Mouse (Mus musculus): ENCODE measurements around the gene Stk38.
"Not testable (repeated sequence)": the region's sequence is repeated elsewhere in the genome, so short reads cannot be mapped to it uniquely, and the experiment has no call there.

Stk38 gene

DNA sequence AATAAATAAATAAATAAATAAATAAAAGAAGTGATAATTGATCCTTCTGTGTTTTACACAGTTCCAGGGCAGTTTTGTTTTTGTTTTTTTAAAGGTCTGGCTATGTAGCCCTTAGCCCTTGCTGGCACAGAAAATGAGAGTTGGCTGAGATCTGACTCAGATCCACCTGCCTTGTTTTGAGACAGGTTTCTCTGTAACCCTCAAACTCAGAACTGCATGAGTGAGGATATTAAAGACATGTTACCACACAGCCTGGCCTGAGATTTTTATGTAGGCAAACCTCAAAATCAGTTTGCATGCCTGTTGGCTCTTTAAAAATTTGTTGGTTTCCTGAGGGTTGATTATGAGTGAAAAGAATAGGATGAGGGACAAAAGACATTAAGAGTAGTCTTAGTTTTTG, 27.7 kb upstream of the Stk38 start:
- no peak for DNase-seq (ENCODE audit: low spot score)

DNA sequence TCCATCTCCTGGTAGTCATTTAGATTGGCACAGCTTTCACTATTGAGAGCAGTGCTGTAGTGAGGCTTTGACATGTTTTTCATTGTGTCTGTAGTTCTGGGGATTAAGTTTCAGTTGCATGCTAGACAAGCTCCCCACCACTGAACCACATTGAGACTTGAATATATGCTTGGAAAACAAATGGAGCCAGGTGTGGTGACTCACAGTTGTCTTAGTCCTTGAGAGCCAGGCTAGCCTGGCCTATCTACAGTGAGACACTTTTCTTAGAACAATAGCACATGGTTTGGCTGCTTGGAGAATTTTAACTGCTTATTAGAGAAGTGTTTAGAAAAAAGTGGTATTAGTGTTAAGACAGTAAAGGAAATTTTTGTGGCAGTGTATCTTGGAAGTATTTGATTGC, 26.5 kb upstream of the Stk38 start:
- no peak for DNase-seq (ENCODE audit: low spot score)

DNA sequence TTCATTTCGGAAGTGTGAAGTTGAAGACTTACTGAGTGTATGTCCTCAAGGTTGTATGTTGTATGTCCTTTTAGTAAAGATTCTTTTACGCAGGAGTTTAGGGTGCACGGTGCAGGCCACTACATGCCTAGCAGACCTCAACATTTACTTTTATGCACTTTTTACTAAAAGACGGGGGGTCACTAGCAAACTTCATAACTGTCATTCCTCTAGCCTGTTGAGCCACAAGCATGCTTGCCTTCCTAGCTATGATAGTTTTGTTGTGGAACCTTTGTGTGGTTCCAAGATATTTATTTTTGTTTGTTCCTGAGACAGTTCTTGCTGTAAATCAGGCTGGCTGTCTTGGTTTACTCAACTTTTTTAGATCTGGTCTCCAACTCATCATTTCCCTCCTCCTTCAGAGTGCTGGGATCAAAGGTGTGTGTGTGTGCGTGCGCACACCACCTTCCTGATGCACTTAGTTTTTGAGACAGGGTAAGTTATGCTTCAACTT, 25.8 kb upstream of the Stk38 start:
- no peak for DNase-seq (ENCODE audit: low spot score)

DNA sequence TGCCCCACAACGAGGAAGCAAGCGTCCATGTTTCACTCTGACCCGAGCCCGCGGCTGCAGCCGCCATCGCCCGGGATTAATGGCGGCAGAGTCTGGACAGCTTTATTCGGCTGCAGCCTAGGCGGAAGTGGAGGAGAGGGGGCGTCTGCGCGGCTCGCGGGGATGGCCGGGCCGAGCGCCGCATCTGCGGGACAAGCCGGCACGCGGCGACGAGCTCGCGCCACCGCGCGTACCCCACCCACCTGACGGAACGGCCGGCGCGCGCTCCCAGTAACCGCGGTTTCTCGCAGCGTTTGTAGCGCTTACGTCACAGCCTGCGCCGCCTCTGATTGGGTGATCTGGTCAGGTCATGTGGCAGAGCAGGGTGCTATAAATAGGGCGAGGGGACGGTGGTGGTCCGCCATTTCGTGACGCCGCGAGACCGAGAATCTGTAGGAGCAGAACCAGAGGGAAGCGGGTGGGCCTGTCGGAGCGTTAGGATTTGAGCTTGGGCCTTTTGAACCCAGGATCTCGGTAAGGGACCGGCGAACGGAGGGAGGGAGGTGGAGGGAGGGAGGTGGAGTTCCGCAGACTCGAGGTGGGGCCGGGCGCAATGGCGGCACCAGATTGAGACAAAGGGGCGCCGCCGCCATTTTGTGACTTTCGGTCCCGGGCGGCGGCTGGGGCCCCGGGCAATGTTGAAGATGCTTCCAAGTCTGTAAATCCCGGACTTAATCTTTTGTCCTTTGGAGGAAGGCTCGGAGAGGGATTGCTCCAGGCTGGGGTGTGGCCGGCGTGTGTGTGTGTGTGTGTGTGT, 24.7 kb upstream of the Stk38 start, which contains the start of gene Srsf3:
Gene Srsf3 (plus strand): TSS at position 355 of the 796 bp plus-strand sequence.
- peak; percentile 98 for DNase-seq (ENCODE audit: low spot score)

DNA sequence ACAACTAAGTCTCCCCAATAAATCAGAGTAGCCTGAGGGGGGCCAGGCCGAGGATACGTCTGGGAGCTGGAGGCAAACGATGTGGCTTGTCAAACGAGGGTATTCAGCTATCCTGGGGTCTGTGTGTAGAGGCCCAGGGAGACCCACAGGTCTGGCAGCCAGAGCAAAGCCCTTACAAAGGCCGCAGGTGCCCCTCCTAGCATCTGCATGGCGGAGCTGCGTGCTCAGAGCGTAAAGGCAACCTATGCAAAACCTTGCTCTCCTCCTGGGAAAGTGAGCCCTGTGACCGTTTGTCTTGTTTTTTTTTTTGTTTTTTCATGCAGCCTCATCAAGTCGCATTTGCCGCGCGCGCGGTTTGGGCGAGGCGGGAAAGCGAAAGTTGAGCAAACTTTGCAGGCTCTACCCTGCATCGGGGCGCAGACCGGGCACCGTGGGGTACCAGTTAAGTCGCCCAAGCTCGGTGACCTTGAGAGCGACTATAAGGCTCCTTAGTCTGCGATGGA, 24.0 kb upstream of the Stk38 start:
- DNase-seq (ENCODE audit: low spot score): no peak

DNA sequence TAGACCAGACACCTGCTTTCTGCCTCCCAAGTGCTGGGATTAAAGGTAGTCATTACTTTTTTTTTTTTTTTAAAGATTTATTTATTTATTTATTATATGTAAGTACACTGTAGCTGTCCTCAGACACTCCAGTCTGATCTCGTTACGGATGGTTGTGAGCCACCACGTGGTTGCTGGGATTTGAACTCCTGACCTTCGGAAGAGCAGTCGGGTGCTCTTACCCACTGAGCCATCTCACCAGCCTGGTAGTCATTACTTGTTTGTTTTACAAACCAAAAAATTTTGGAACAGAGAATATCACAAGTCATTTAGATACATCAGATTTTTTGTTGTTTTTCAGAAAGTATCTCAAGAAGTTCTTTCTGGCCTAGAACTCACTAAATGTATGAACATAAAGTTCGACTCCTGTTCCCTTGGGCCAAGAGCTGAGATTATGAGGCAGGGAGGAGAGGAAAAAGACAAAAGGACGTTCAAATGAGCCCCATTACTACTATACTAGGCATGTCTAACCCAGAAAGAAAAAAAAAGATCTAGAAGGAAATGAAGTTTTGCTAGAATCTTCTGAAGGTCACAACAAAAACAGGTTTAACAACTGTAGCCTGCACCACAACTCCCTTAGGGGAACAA, 23.4 kb upstream of the Stk38 start:
- not testable (repeated sequence) for DNase-seq (ENCODE audit: low spot score)

DNA sequence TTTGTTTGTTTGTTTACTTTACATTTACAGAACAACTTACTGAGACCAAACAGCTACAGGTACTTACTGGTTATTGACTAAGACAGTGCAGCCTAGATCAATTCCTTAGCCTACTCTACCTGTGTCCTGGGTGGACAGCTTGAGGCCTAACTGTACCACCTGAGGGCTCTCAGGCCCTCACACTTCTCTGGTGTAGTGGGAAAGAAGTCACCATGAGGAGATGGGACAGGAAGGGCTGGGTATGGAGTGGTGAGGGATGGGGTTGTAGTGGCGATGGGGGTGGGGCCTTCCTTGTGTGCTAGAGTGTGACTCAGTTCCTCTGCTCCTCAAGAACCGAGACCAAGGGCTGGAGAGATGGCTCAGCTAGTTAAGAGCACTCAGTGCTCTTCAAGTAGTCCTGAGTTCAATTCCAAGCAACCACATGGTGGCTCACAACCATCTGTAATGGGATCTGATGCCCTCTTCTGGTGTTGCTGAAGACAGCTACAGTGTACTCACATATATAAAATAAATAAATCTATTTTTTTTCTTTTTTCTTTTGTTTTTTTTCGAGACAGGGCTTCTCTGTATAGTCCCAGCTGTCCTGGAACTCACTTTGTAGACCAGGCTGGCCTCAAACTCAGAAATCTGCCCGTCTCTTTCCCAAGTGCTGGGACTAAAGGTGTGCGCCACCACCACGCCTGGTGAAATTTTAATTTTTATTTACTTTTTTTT, 22.7 kb upstream of the Stk38 start:
- DNase-seq (ENCODE audit: low spot score): no peak

DNA sequence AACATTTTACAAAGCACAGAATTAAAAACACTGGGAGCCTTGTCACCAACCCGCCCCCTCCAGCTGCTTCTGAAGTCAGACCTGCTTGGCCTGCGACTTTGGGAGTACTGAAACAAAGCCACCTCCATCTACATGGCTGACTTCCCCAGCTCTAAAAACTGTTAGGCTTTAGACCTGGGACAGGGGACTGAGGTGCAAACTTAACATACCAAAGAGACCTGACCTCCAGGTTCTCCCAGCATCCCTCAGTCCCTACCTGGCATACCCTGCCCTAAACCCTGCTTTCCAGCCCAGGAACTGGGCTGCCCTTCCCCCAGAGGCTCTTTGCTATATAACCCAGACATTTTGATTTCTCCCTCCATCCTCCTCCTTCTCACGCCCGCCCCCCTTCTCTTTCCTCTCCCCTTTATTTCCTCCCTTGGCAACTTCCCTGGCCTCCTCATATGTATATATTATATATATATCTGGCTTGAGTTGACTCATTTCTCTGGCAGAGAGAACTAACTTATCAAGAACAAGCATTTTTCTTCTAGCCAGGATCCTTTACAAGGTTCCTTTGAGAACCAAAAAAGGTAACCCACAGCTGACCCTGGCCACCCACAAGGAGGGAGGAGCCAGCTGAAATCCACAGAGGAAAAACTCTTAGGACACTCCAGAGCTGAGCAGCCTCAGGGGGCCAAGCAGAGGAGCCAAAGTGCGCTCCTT, 19.0 kb upstream of the Stk38 start:
- DNase-seq (ENCODE audit: low spot score): no peak

DNA sequence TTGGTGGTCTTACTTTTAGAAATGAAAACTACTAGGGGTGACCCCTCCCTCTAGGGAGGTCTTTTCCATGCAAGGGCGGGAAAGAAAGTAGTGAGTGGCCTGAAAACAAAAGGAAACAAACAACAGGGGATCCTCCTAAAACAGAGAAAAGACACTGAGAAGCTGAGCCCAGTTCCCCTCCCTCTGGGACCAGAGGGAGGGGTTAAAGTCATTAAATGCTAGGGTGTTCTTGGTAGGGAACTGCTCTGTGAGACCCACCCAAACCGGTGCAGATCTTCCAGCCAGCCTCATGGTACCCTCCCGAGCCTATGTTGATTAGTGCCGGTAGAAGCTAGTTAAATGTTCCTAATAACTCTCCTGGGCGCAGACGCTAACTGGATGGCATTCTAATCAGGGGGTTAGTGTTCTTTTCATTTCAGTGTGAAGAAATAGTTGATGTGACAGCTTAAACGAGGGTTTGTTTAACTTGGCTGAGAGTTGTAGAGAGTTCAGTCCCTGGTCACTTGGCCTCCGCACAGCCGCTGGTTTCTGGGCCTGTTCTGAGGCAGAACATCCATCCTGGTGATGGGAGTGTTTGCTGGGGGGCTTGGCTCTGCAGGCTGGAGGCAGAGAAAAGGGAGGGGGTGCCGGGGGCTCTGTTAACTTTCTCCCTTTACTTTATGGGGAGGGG, 17.2 kb upstream of the Stk38 start:
- no peak for DNase-seq (ENCODE audit: low spot score)

DNA sequence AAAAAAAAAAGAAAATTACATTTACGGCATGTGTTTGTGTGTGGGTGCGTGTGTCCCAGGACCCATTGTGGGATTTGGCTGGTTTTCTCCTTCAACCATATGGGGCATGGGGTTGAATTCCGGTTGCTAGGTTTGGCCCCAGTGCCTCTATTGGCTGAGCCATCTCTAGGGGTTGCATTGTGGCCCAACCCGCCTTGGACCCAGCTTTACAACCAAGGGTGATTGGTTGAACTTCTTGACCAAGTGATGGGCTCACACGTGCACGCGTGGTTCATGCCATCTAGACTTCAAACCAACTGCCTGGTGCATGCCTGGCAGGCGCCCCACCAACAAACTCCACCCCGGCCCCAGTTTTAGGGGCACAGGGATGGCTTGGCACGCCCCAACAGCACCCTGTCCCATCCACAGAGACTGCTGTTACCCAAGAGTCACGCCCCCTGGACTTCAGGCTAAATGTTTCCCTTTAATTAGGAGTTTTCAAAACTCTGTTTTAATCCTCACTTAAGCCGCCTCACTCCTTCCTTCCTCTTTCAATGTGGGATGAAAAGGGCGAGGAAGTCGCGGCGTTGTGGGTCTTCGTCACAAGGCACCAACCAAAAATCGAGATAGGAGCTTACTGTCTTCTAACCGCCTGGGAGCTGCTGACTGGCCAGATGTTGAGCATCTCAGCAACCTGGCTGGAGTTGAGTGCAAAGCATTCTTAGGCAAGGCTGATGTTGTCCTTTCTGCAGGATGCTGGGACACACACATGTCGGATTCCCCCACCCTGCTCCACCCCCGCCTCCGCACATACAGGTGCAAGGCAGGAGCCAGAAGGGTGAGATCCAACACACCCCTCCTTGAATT, 16.5 kb upstream of the Stk38 start:
- DNase-seq (ENCODE audit: low spot score): no peak

DNA sequence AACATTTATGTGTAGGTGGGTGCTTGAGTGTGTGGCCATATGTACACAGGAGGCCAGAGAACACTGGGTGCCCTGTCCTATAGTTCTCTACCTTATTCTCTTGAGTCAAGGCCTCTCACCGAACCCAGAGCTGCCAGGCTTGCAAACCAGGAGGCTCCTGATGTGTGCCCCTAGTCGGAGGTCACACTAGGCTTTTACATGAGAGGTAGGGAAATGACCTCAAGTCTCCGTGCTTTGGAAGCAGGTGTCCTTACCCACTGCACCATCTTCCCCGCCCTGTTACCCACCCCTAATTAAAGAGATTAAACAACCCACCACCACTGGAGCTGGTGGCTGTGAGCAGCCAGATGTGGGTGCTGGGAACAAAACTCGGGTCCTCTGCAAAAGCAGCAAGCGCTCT, 15.6 kb upstream of the Stk38 start:
- no peak for DNase-seq (ENCODE audit: low spot score)

DNA sequence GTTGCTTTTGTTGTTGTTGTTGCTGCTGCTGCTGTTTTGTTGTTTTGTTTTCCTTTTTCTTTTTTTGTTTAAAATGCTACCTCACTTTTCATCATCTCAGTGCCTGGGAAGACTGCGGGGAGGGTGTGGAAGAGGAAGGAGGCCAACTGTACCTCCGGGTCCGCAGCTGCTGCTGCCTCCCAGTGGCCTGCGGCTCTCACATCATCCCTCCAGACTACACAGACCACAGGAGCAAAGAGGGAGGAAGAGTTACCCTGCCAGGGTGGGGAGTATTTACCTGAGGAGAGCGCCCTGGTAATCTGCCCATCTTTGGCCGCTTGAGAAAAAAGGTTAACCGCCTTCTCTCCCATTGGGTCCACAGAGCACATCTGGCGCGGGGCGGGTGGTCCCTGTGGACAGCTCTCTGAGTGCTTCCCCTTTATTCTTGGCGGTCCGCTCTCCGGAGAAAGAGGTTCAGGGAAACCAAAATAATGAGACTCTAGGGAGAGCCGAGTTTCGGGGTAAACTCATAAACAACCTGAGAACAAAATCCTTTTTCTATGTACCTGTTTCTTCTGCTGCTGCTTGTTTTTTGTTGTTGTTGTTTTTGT, 14.5 kb upstream of the Stk38 start:
- DNase-seq (ENCODE audit: low spot score): no peak

DNA sequence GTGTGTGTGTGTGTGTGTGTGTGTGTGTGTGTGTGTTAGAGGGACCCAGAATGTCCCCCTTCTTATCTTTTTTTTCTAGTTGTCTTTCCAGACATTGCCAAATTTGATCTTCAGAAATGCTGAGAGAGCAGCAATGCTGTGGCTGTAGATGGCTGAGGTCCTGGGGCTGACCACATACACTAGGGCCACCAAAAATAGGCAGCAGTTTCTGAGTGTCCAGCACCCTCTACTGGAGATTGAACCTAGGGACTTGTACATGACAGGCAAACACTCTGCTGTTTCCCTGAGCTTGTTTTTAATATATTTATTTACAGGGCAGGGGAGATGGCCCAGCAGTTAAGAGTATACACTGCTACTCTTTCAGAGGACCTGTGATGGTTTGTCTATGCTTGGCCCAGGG, 12.6 kb upstream of the Stk38 start:
- no peak for DNase-seq (ENCODE audit: low spot score)

DNA sequence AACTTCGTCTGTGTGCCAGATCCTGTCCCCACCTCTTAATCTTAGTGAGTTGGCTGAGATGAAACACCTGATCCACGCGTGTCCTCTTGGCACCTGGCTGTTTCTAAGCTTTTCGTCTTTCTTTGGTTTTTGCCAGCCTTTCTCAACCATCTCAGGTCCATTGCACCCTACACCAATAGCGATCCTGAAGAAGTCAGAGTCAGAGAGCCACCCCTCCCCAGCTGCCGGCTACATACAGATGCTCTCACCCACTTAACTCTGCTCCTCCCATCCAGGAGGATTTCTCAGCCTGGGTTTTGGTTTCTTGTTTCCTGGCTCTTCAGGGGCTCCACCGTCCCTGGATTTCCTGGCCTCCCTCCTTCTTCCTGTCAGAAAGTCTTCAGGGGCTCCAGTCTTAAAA, 11.6 kb upstream of the Stk38 start:
- no peak for DNase-seq (ENCODE audit: low spot score)

DNA sequence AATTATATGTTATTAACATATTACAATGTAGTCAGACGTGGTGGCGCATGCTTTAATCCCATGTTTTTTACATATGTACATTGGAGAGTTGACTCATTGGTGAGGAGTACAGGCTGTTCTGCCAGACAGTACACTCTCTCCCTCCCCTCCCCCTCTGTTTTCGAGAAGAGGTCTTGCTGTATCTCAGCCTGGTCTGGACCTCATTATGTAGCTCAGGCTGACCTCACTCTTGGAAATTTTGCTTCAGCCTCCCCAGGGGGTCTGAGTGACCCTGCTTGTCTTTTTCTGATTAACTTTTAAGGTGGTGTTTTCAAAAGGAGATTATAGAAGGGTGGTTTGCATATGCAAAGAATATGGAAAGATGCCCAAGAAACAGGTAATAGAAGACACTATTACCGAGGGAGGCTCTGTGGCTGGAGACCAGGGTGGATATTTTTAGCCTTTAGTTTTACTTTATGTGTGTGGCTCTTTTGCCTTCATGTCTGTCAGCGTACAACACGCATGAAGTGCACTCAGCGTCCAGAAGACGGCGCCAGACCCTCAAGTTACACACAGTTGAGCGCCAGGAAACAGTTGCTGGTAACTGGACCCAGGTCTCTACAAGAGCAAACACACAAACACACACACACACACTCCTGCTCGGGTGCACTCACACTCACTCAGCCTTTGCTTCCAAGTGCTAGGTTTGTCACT, 10.6 kb upstream of the Stk38 start:
- DNase-seq (ENCODE audit: low spot score): no peak

DNA sequence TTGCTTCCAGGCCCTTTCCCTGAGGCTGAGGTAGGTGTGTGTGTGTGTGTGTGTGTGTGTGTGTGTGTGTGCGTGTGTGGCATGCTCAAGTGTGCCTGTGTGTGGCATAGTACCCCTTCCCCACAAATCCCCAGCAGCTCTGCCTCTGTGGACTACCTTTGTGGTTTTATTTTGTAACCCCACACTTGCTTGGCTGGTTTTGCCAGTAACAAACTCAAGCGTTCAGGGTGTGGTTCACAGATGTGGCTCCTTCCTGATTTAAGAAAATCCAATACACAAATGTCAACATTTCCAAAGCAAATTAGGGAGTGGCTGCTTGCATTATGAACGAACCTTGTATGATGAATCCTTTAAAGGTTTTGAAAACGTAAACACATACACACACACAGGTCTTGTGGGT, 8.9 kb upstream of the Stk38 start:
- no peak for DNase-seq (ENCODE audit: low spot score)

DNA sequence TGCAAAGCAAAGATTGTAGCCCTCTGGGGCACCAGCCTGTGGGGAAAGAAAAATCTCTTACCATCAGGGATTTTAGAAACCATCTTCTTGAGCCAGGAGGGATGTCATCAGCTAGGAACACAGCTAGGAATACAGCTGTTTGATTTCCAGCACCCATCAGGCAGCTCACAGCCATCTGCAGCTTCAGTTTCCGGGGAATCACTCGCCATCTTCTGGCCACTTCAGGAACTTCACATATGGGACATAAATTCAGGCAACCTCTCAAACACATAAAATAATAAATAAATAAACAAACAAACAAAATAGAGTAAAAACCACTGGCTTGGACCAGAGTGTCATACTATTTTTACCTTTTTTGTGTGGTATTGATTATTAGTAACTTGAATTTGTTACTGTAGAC, 7.8 kb upstream of the Stk38 start:
- no peak for DNase-seq (ENCODE audit: low spot score)

DNA sequence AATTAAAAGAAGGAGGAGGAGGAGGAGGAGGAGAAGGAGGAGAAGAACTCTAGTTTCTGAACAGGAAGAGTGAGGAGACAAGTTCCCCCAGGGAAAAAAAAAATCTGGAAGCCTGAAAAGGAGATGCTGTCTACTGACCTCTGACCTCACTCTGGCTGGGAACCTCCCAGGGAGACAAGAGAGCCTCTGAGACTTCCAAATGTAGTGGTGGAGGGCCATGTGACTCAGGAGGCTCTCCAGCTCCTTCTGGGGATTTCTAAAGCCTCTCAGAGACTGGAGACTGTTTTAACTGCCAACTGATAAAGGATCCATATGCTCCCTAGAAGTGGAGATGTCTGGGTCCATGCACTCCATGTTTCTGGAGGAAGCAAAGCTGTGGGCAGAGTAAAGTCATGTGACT, 6.4 kb upstream of the Stk38 start:
- no peak for DNase-seq (ENCODE audit: low spot score)

DNA sequence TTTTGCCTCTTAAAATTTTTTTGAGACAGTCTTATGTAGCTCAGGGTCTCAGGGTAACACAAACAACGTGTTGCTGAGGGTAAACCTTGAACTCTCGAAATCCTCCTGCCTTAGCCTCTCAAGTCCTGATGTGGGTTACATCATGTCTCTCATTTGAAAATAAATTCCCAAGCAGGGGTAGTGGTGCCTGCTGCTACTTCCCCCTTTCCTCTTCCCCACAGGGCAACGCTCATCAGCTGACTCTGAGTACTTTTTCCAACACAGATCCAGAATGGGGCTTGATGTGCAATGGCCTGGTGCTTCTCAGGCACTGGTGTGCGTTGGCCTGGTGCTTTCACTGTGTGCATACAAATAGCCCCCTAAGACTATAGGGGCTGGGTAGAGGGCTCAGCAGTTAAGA, 1.4 kb upstream of the Stk38 start:
- no peak for DNase-seq (ENCODE audit: low spot score)

DNA sequence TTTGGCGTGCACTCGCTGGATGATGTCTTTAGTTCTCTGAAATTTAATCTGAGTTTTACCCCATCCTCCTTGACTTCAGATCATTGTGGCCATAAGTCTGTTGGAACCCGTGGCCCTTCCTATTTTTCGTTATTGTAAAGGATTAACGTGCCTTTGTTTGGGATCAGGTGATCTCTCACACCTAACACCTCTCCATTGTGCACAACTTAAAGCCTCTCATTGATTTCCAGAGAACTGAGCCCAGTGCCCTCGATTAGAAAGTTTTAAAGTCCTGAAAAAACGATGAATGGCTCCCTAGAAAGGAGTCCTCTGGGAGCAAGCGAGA, 493 bp upstream of the Stk38 start:
- no peak for DNase-seq (ENCODE audit: low spot score)

All from ovary, postnatal 14 days (tissue).